Mouse (Mus musculus): Measurements from ENCODE around the gene Tnrc18.
A peak's percentile ranks its signal among the peaks of the same experiment; 100 is the strongest.

The Tnrc18 gene

GRCm38 (mm10) chr5:142778135-142778534 lies 39.3 kb downstream of the Tnrc18 start:
- peak; percentile 24; the same call in 1 of the 2 replicates for ATAC-seq (ENCODE audit: low TSS enrichment)

GRCm38 (mm10) chr5:142776080-142776479 lies 41.4 kb downstream of the Tnrc18 start:
- no peak for ATAC-seq (ENCODE audit: low TSS enrichment)

GRCm38 (mm10) chr5:142774771-142775170 lies 42.7 kb downstream of the Tnrc18 start:
- no peak for ATAC-seq (ENCODE audit: low TSS enrichment)

- ATAC-seq (ENCODE audit: low TSS enrichment), result no peak
Measured at GRCm38 (mm10) chr5:142771964-142772363, 45.5 kb downstream of the Tnrc18 start.

- ATAC-seq (ENCODE audit: low TSS enrichment), result no peak
Measured at GRCm38 (mm10) chr5:142771034-142771433, 46.4 kb downstream of the Tnrc18 start.

- no peak for ATAC-seq (ENCODE audit: low TSS enrichment)
Measured at GRCm38 (mm10) chr5:142769641-142770040, 47.8 kb downstream of the Tnrc18 start.

GRCm38 (mm10) chr5:142768352-142769267 lies 48.9 kb downstream of the Tnrc18 start:
- ATAC-seq (ENCODE audit: low TSS enrichment), result no peak

GRCm38 (mm10) chr5:142767937-142768336 lies 49.5 kb downstream of the Tnrc18 start:
- ATAC-seq (ENCODE audit: low TSS enrichment), result peak; percentile 47

GRCm38 (mm10) chr5:142766708-142767107 lies 50.8 kb downstream of the Tnrc18 start:
- peak; percentile 48; the same call in 1 of the 2 replicates for ATAC-seq (ENCODE audit: low TSS enrichment)

GRCm38 (mm10) chr5:142764889-142765288 lies 52.6 kb downstream of the Tnrc18 start:
- no peak for ATAC-seq (ENCODE audit: low TSS enrichment)

- ATAC-seq (ENCODE audit: low TSS enrichment), result no peak
Measured at GRCm38 (mm10) chr5:142764306-142764705, 53.2 kb downstream of the Tnrc18 start.

- ATAC-seq (ENCODE audit: low TSS enrichment), result no peak
Measured at GRCm38 (mm10) chr5:142762082-142762807, 55.2 kb downstream of the Tnrc18 start.

- ATAC-seq (ENCODE audit: low TSS enrichment), result peak; percentile 87
Measured at GRCm38 (mm10) chr5:142761326-142761983, 56.0 kb downstream of the Tnrc18 start.

GRCm38 (mm10) chr5:142759786-142760185 lies 57.7 kb downstream of the Tnrc18 start:
- no peak for ATAC-seq (ENCODE audit: low TSS enrichment)

GRCm38 (mm10) chr5:142752241-142752640 lies 65.2 kb downstream of the Tnrc18 start:
- ATAC-seq (ENCODE audit: low TSS enrichment), result peak; percentile 48

GRCm38 (mm10) chr5:142750173-142750572 lies 67.3 kb downstream of the Tnrc18 start:
- no peak for ATAC-seq (ENCODE audit: low TSS enrichment)

GRCm38 (mm10) chr5:142747026-142747629 lies 70.3 kb downstream of the Tnrc18 start:
- ATAC-seq (ENCODE audit: low TSS enrichment), result no peak

GRCm38 (mm10) chr5:142739941-142740340 lies 77.5 kb downstream of the Tnrc18 start:
- no peak for ATAC-seq (ENCODE audit: low TSS enrichment)

- no peak for ATAC-seq (ENCODE audit: low TSS enrichment)
Measured at GRCm38 (mm10) chr5:142731916-142732315, 85.5 kb downstream of the Tnrc18 start.

- ATAC-seq (ENCODE audit: low TSS enrichment), result no peak
Measured at GRCm38 (mm10) chr5:142730295-142730694, 87.2 kb downstream of the Tnrc18 start.

GRCm38 (mm10) chr5:142728301-142728700 lies 89.2 kb downstream of the Tnrc18 start:
- no peak for ATAC-seq (ENCODE audit: low TSS enrichment)

GRCm38 (mm10) chr5:142726748-142727147 lies 90.7 kb downstream of the Tnrc18 start:
- no peak for ATAC-seq (ENCODE audit: low TSS enrichment)

All from frontal cortex, adult (tissue).